Mouse (Mus musculus): Measurements from ENCODE around the gene Gpx4.

DNA sequence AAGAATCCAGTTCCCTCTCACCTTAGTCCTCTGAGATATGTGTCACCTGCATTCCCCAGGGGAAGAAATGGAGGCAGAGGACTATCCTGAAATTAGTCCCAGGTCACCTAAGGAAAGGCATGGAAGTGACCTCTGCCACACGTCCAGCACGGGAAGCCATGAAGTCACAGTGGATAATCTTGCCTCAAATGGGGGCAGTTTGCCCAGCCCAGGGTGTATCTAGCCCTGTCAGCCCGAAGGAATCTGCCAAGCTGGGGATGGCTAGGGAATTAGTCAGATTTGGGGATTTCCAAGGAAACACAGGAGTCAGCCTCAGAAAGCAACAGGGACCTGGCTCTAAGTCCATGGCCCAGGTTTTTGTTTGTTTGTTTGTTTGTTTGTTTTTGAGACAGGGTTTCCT is 57.2 kb downstream of the Gpx4 start:
- TF ChIP-seq POLR2A (IDR thresholded peaks at IDR 0.05; ENCODE audit: borderline replicate concordance, insufficient read depth, low read length) (no peak), CTCF (IDR thresholded peaks at IDR 0.05; ENCODE audit: borderline replicate concordance, insufficient read depth, low read depth, low read length) (no peak)

Data from cerebellum, adult 2 months (tissue).